ENCODE assay signal across 11 mouse cellular contexts in the genomic region with DNA sequence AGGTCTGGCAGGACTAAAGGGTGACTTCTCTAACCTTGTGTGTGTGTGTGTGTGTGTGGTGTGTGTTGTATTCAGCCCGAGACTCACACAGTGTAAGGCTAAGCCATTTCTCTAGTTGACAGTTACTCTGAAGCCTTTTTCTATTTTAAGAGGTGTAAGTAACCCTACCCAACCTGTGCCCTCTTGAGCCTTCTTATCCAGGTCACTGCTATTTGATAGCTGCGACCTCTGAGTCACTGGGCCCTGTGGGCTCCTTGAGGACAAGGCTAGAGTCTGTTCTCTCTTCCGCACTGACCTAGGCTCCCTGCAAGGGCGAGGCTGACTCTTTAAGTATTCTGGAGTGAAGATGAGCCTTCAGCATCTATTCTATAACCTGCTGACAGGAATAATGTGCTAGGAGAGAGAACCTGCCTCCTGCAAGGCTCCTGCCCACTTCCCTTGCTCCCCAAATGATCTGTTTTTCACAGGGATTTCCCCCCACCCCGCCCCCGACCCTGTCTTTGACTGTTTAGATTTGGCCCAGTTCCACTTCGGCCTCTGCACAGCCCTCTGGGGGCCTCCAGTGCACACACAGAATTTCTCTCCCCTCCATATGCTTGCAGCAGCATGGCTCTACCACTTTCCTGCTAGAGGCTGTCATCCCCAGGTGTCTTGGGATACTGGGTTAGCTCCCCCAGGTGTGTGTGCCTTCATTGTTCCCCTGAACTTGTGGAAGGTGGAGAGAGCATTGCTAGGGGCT. TPM values are rescaled to one million over a fixed set of nuclear protein-coding genes. Genes with fewer than 3 reads are reported as not detected.
A peak's percentile ranks its signal among the peaks of the same experiment; 100 is the strongest.
DNase-seq lines count a peak whose midpoint lies in the region; ATAC-seq lines count a peak whose summit lies in the region.
"Had no signal": no experiment of that assay in that cellular context is flagged by ENCODE, and none has a peak within 500 bp of the region (broad histone marks: within the 10 kb centered on the region; RNA-seq: fewer than 3 reads in every experiment).

No protein-coding gene starts in this region.

- H3K27me3 ChIP-seq in hindbrain, embryonic 12.5 days: no peaks in the 10 kb centered on the region
- H3K27me3 ChIP-seq in hindbrain, embryonic 11.5 days (ENCODE audit: control insufficient read depth, insufficient read depth, low read length): no peaks in the 10 kb centered on the region
- H3K27me3 ChIP-seq in neural tube, embryonic 14.5 days (ENCODE audit: control insufficient read depth, insufficient read depth, low read length): no peaks in the 10 kb centered on the region
- no peaks in the 10 kb centered on the region for H3K27me3 ChIP-seq in intestine, embryonic 16.5 days (replicated peaks; ENCODE audit: control insufficient read depth, insufficient read depth, low read length)
- no peaks in the 10 kb centered on the region for H3K27me3 ChIP-seq in stomach, embryonic 16.5 days (ENCODE audit: control insufficient read depth, insufficient read depth, low read length)

- H3K4me1 ChIP-seq in hindbrain, embryonic 12.5 days: peaks cover 8% of the 10 kb centered on the region; the same call in 1 of the 2 replicates
- H3K4me1 ChIP-seq in hindbrain, embryonic 11.5 days (replicated peaks; ENCODE audit: control insufficient read depth, insufficient read depth, low read length): no peaks in the 10 kb centered on the region
- peaks cover 3% of the 10 kb centered on the region; the same call in 1 of the 2 replicates for H3K4me1 ChIP-seq in neural tube, embryonic 14.5 days (ENCODE audit: control insufficient read depth, insufficient read depth, low read length)
- H3K4me1 ChIP-seq in intestine, embryonic 16.5 days (ENCODE audit: control insufficient read depth, insufficient read depth, low read length): peaks cover 30% of the 10 kb centered on the region
- peaks cover 31% of the 10 kb centered on the region for H3K4me1 ChIP-seq in stomach, embryonic 16.5 days (ENCODE audit: control insufficient read depth, insufficient read depth, low read length)

- no peaks in the 10 kb centered on the region for H3K36me3 ChIP-seq in hindbrain, embryonic 12.5 days
- H3K36me3 ChIP-seq in hindbrain, embryonic 11.5 days (ENCODE audit: control insufficient read depth, insufficient read depth, low read length): no peaks in the 10 kb centered on the region
- no peaks in the 10 kb centered on the region for H3K36me3 ChIP-seq in neural tube, embryonic 14.5 days (ENCODE audit: control insufficient read depth, insufficient read depth, low read length)
- peaks cover 2% of the 10 kb centered on the region; the same call in 1 of the 2 replicates for H3K36me3 ChIP-seq in intestine, embryonic 16.5 days (ENCODE audit: control insufficient read depth, insufficient read depth, low read length)
- no peaks in the 10 kb centered on the region for H3K36me3 ChIP-seq in stomach, embryonic 16.5 days (ENCODE audit: control insufficient read depth, insufficient read depth, low read length)

- 0 out of 2 replicates have a peak overlapping the region, but pooled peaks have one; percentile 11 for H3K4me2 ChIP-seq in hindbrain, embryonic 12.5 days (replicated peaks)
- no peak overlapping the region for H3K4me2 ChIP-seq in hindbrain, embryonic 11.5 days (replicated peaks; ENCODE audit: low read depth, low read length)
- no peak overlapping the region for H3K4me2 ChIP-seq in neural tube, embryonic 14.5 days (ENCODE audit: low read depth, low read length)
- H3K4me2 ChIP-seq in intestine, embryonic 16.5 days (ENCODE audit: low read depth, low read length): 0 out of 2 replicates have a peak overlapping the region, but pooled peaks have one; percentile 6
- H3K4me2 ChIP-seq in stomach, embryonic 16.5 days (ENCODE audit: low read depth, low read length): 0 out of 2 replicates have a peak overlapping the region, but pooled peaks have one; percentile 19

- H3K4me3 ChIP-seq in hindbrain, embryonic 12.5 days: no peak overlapping the region
- no peak overlapping the region for H3K4me3 ChIP-seq in hindbrain, embryonic 11.5 days (ENCODE audit: low read depth, low read length)
- H3K4me3 ChIP-seq in neural tube, embryonic 14.5 days (ENCODE audit: low read depth, low read length): no peak overlapping the region
- no peak overlapping the region for H3K4me3 ChIP-seq in intestine, embryonic 16.5 days (ENCODE audit: low read length)
- H3K4me3 ChIP-seq in stomach, embryonic 16.5 days (replicated peaks; ENCODE audit: low read length): no peak overlapping the region

- H3K9ac ChIP-seq in hindbrain, embryonic 12.5 days: no peak overlapping the region
- H3K9ac ChIP-seq in hindbrain, embryonic 11.5 days (ENCODE audit: low read depth, low read length): no peak overlapping the region
- no peak overlapping the region for H3K9ac ChIP-seq in neural tube, embryonic 14.5 days (replicated peaks; ENCODE audit: low read depth, low read length)
- no peak overlapping the region for H3K9ac ChIP-seq in intestine, embryonic 16.5 days (ENCODE audit: low read depth, low read length)
- peak overlapping the region; percentile 57 for H3K9ac ChIP-seq in stomach, embryonic 16.5 days (ENCODE audit: low read length)

- ATAC-seq in hindbrain, embryonic 12.5 days (ENCODE audit: low FRiP score): no peak
- ATAC-seq in hindbrain, embryonic 11.5 days (ENCODE audit: low FRiP score): no peak
- ATAC-seq in neural tube, embryonic 14.5 days (ENCODE audit: low read depth): peak; percentile 44; the same call in 1 of the 2 replicates
- peak; percentile 29 for ATAC-seq in intestine, embryonic 16.5 days
- ATAC-seq in stomach, embryonic 16.5 days (ENCODE audit: insufficient read depth, low FRiP score): no peak
- ATAC-seq: activated CD4-positive, CD25-positive, alpha-beta regulatory T cell, adult 4 months had no signal

- 61% methylated on average over 7 of the region's 7 CpGs for WGBS in hindbrain, embryonic 12.5 days
- WGBS in hindbrain, embryonic 11.5 days: 67% methylated on average over 7 of the region's 7 CpGs
- WGBS in neural tube, embryonic 14.5 days: 72% methylated on average over 7 of the region's 7 CpGs
- WGBS in intestine, embryonic 16.5 days: 37% methylated on average over 7 of the region's 7 CpGs
- WGBS in stomach, embryonic 16.5 days: 30% methylated on average over 7 of the region's 7 CpGs

- DNase-seq in hindbrain, embryonic 11.5 days (ENCODE audit: low spot score): no peak
- no peak for DNase-seq in neural tube, embryonic 10.5 days (ENCODE audit: extremely low spot score, low spot score)
- no peak for DNase-seq in urinary bladder, adult 18-20 months (ENCODE audit: low spot score in 2 of 2)
- no peak for DNase-seq in left cerebral cortex, adult 9 months (ENCODE audit: low spot score in 2 of 2)
- DNase-seq: cerebellum, adult 9-11 months; thymus, postnatal 14 days had no signal

- H3K27ac ChIP-seq in hindbrain, embryonic 12.5 days: no peak overlapping the region
- no peak overlapping the region for H3K27ac ChIP-seq in hindbrain, embryonic 11.5 days (ENCODE audit: low read depth, low read length)
- H3K27ac ChIP-seq in neural tube, embryonic 14.5 days (ENCODE audit: low read depth, low read length): no peak overlapping the region
- peak overlapping the region; percentile 38 for H3K27ac ChIP-seq in intestine, embryonic 16.5 days (ENCODE audit: low read length)
- peak overlapping the region; percentile 18; the same call in 1 of the 2 replicates for H3K27ac ChIP-seq in stomach, embryonic 16.5 days (ENCODE audit: low read length)

- H3K9me3 ChIP-seq in hindbrain, embryonic 12.5 days (replicated peaks): no peaks in the 10 kb centered on the region
- H3K9me3 ChIP-seq in hindbrain, embryonic 11.5 days (ENCODE audit: control insufficient read depth, low read length): no peaks in the 10 kb centered on the region
- no peaks in the 10 kb centered on the region for H3K9me3 ChIP-seq in neural tube, embryonic 14.5 days (ENCODE audit: control insufficient read depth, low read length)
- H3K9me3 ChIP-seq in intestine, embryonic 16.5 days (ENCODE audit: control insufficient read depth, low read length): no peaks in the 10 kb centered on the region
- no peaks in the 10 kb centered on the region for H3K9me3 ChIP-seq in stomach, embryonic 16.5 days (replicated peaks; ENCODE audit: control insufficient read depth, low read length)

RNA-seq across cellular contexts. Expression of a gene that starts 9.1 kb away (rescaled TPM):
- polyA plus RNA-seq in hindbrain, embryonic 12.5 days (2016; fragmentation: Nextera tagmentation; extraction: Ambion mirVana): 12.4 and 14.1 TPM in 2 replicates
- 9.8 and 10.9 TPM in 2 replicates for polyA plus RNA-seq in hindbrain, embryonic 11.5 days (2014; fragmentation: Nextera tagmentation; extraction: Ambion mirVana)
- polyA plus RNA-seq in neural tube, embryonic 14.5 days (2014; fragmentation: Nextera tagmentation; extraction: Ambion mirVana): 19.9 and 21.8 TPM in 2 replicates
- 48.3 and 56.0 TPM in 2 replicates for polyA plus RNA-seq in intestine, embryonic 16.5 days (2015; fragmentation: Nextera tagmentation; extraction: Ambion mirVana)
- 33.4 and 42.0 TPM in 2 replicates for polyA plus RNA-seq in stomach, embryonic 16.5 days (2015; fragmentation: Nextera tagmentation; extraction: Ambion mirVana)

Comparison
In these comparisons a context has a peak if more than half of its experiments do, and no peak if none do; other contexts are left out.
1. H3K4me2 ChIP-seq: peak in hindbrain, embryonic 12.5 days (single experiment), intestine, embryonic 16.5 days (single experiment) and stomach, embryonic 16.5 days (single experiment); none in hindbrain, embryonic 11.5 days (single experiment) and neural tube, embryonic 14.5 days (single experiment).
2. ATAC-seq: peak in neural tube, embryonic 14.5 days (single experiment) and intestine, embryonic 16.5 days (single experiment); none in hindbrain, embryonic 12.5 days (single experiment), hindbrain, embryonic 11.5 days (single experiment) and stomach, embryonic 16.5 days (single experiment).
3. H3K27ac ChIP-seq: peak in intestine, embryonic 16.5 days (single experiment) and stomach, embryonic 16.5 days (single experiment); none in hindbrain, embryonic 12.5 days (single experiment), hindbrain, embryonic 11.5 days (single experiment) and neural tube, embryonic 14.5 days (single experiment).